Mouse (Mus musculus) spleen, adult 10 weeks (tissue): ENCODE data around the gene Gm3594. TPM values are rescaled to one million over a fixed set of nuclear protein-coding genes. Genes with fewer than 3 reads are reported as not detected.

Experiments
- polyA plus RNA-seq: library from polyadenylated mRNA; stranded (reverse); fragments of 350-450 nt; fragmentation: Illumina TruSeq; extraction: RNeasy Lipid Tissue Mini Kit (QIAGEN cat#74804); gene quantifications from one replicate; pipeline ENCODE4 v1.2.3, GENCODE M21; 2015; ENCODE audit warnings: low replicate concordance; ENCODE audit not compliant: insufficient read depth

Gene Gm3594
- not detected for polyA plus RNA-seq

DNA sequence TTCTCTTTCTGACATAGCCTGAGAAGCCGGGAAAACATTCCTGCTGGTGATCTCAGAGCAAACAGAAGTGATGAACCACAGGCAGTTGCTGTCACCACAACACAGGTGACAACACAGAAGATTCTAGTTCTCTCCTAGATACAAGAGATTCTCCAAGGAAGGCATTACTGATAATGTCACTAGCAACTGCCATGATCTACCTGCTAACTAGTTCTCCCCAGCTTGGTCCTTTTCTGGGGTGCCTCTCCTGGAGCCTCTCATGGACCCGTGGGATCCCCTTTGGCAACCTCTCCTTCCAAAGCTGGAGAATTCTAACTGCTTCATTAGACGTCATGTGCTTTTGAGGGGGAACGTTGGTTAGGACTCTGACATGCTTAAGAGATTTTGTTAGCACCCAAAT, at the start of gene Gm3594:
Gm3594 (minus strand) TSS at position 101 of the 400 bp plus-strand sequence.

GRCm38 (mm10) chr14:6412382-6412781, 32.0 kb downstream of the Gm3594 start, which contains the start of gene Gm3591:
Gene Gm3591, minus strand, starts transcription at chr14:6412482.

DNA sequence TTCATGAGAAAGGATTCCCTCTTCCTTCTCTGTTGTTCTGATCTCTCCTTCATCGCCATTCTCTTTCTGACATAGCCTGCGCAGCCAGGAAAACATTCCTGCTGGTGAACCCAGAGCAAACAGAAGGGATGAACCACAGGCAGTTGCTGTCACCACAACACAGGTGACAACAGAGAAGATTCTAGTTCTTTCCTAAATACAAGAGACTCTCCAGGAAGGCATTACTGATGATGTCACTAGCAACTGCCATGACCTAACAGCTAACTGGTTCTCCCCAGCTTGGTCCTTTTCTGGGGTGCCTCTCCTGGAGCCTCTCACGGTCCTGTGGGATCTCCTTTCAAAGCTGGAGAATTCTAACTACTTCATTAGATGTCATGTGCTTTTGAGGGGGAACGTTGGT, 54.2 kb downstream of the Gm3594 start, which contains the start of gene Gm16440:
Gm16440 (minus strand) TSS at position 101 of the 400 bp plus-strand sequence.

Other genes starting within 250 kb of the Gm3594 start
- gene Gm21560, start 225.3 kb downstream of the Gm3594 start, polyA plus RNA-seq, result not detected
- 0.22 TPM for gene Gm3411, start 157.4 kb downstream of the Gm3594 start, polyA plus RNA-seq
- gene Gm21103, start 139.8 kb downstream of the Gm3594 start, polyA plus RNA-seq, result not detected
- gene Gm3618, start 100.9 kb downstream of the Gm3594 start, polyA plus RNA-seq, result not detected
- not detected for gene Gm16440, start 54.3 kb downstream of the Gm3594 start, polyA plus RNA-seq
- gene Gm3591, start 32.1 kb downstream of the Gm3594 start, polyA plus RNA-seq, result 0.28 TPM
- gene Gm8356, start 92.7 kb upstream of the Gm3594 start, polyA plus RNA-seq, result not detected
- 0.17 TPM for gene Gm3629, start 146.0 kb upstream of the Gm3594 start, polyA plus RNA-seq
- not detected for gene Gm3460, start 177.8 kb upstream of the Gm3594 start, polyA plus RNA-seq
- not detected for gene Gm10251, start 239.6 kb upstream of the Gm3594 start, polyA plus RNA-seq